Mouse (Mus musculus) forebrain, embryonic 12.5 days (tissue): ENCODE measurements around the gene Ror1. TPM values are rescaled to one million over a fixed set of nuclear protein-coding genes. Genes with fewer than 3 reads are reported as not detected.

ENCODE experiments used
- ATAC-seq: fragments of 200-750 bp; cut with Nextera tagmentation; 2 replicates; pipeline ENCODE4 v1.8.0; 2017; ENCODE audit warnings: moderate TSS enrichment; ENCODE audit not compliant: low FRiP score
- H3K27ac ChIP-seq: fragments of 300-500 bp; sonication (generic); 2 replicates; pipeline ENCODE4 v1.5.1; 2016; ENCODE audit warnings: mild to moderate bottlenecking
- H3K27me3 ChIP-seq: fragments of 300-500 bp; sonication (generic); 2 replicates; pipeline ENCODE4 v1.6.1; 2016; ENCODE audit warnings: mild to moderate bottlenecking
- H3K36me3 ChIP-seq: fragments of 300-500 bp; sonication (generic); replicated peaks from 2 replicates; pipeline ENCODE4 v1.6.1; 2016; ENCODE audit warnings: mild to moderate bottlenecking
- H3K4me1 ChIP-seq: fragments of 300-500 bp; sonication (generic); 2 replicates; pipeline ENCODE4 v1.6.1; 2016
- H3K4me2 ChIP-seq: fragments of 300-500 bp; sonication (generic); 2 replicates; pipeline ENCODE4 v1.6.1; 2016; ENCODE audit warnings: mild to moderate bottlenecking, moderate library complexity
- H3K4me3 ChIP-seq: fragments of 300-500 bp; sonication (generic); replicated peaks from 2 replicates; pipeline ENCODE4 v1.5.1; 2016; ENCODE audit warnings: mild to moderate bottlenecking
- H3K9ac ChIP-seq: fragments of 300-500 bp; sonication (generic); 2 replicates; pipeline ENCODE4 v1.6.1; 2016; ENCODE audit warnings: mild to moderate bottlenecking
- H3K9me3 ChIP-seq: fragments of 300-500 bp; sonication (generic); 2 replicates; pipeline ENCODE4 v1.6.1; 2016
- WGBS: fragments of 180-500 bp; shearing (Covaris S2); methylation state at CpG from one replicate; pipeline ENCODE4 v1.1.7; 2016; 5-methylcytosine and 5-hydroxymethylcytosine counted together
- polyA plus RNA-seq: library from polyadenylated mRNA; unstranded; fragments of >200 nt; fragmentation: Nextera tagmentation; extraction: Ambion mirVana; gene quantifications from 2 replicates; pipeline ENCODE4 v1.2.1, GENCODE M21; 2016

Gene Ror1
- polyA plus RNA-seq, 1 experiment from 2014 or later, result 4.6 TPM

- H3K27me3 ChIP-seq, result no peaks in the 10 kb centered on the region
- H3K9me3 ChIP-seq, result no peaks in the 10 kb centered on the region
- no peak overlapping the region for H3K4me2 ChIP-seq
- H3K27ac ChIP-seq, result no peak overlapping the region
- no peak for ATAC-seq
- no peak overlapping the region for H3K9ac ChIP-seq
- WGBS, result 92% methylated on average over 8 of the region's 8 CpGs
- no peaks in the 10 kb centered on the region for H3K4me1 ChIP-seq
- H3K4me3 ChIP-seq, result no peak overlapping the region
- H3K36me3 ChIP-seq, result no peaks in the 10 kb centered on the region
Observed at GRCm38 (mm10) chr4:100283171-100283880, 187.7 kb downstream of the Ror1 start.

- Histone ChIP-seq H3K36me3 (no peaks in the 10 kb centered on the region), H3K4me3 (no peak overlapping the region), H3K9ac (no peak overlapping the region), H3K27me3 (no peaks in the 10 kb centered on the region), H3K4me1 (no peaks in the 10 kb centered on the region), H3K9me3 (no peaks in the 10 kb centered on the region), H3K4me2 (no peak overlapping the region), H3K27ac (no peak overlapping the region)
- 92% methylated on average over 6 of the region's 6 CpGs for WGBS
- ATAC-seq, result no peak
Observed at GRCm38 (mm10) chr4:100284528-100284927, 188.9 kb downstream of the Ror1 start.

- no peak for ATAC-seq
- H3K27ac ChIP-seq, result no peak overlapping the region
- no peak overlapping the region for H3K9ac ChIP-seq
- no peaks in the 10 kb centered on the region for H3K9me3 ChIP-seq
- 69% methylated on average over 7 of the region's 7 CpGs for WGBS
- H3K27me3 ChIP-seq, result no peaks in the 10 kb centered on the region
- H3K36me3 ChIP-seq, result no peaks in the 10 kb centered on the region
- no peaks in the 10 kb centered on the region for H3K4me1 ChIP-seq
- no peak overlapping the region for H3K4me2 ChIP-seq
- H3K4me3 ChIP-seq, result no peak overlapping the region
Observed at GRCm38 (mm10) chr4:100286111-100286541, 190.5 kb downstream of the Ror1 start.

- H3K4me3 ChIP-seq, result no peak overlapping the region
- H3K27me3 ChIP-seq, result no peaks in the 10 kb centered on the region
- no peak for ATAC-seq
- H3K9me3 ChIP-seq, result no peaks in the 10 kb centered on the region
- no peak overlapping the region for H3K4me2 ChIP-seq
- H3K9ac ChIP-seq, result no peak overlapping the region
- no peaks in the 10 kb centered on the region for H3K4me1 ChIP-seq
- no peaks in the 10 kb centered on the region for H3K36me3 ChIP-seq
- no peak overlapping the region for H3K27ac ChIP-seq
Observed at GRCm38 (mm10) chr4:100286800-100287199, 191.2 kb downstream of the Ror1 start.

- WGBS, result 86% methylated on average over 4 of the region's 4 CpGs
- H3K27ac ChIP-seq, result no peak overlapping the region
- no peak for ATAC-seq
- H3K4me3 ChIP-seq, result no peak overlapping the region
- H3K9ac ChIP-seq, result no peak overlapping the region
- no peak overlapping the region for H3K4me2 ChIP-seq
- no peaks in the 10 kb centered on the region for H3K27me3 ChIP-seq
- H3K4me1 ChIP-seq, result no peaks in the 10 kb centered on the region
- no peaks in the 10 kb centered on the region for H3K9me3 ChIP-seq
- no peaks in the 10 kb centered on the region for H3K36me3 ChIP-seq
Observed at GRCm38 (mm10) chr4:100287829-100288228, 192.2 kb downstream of the Ror1 start.

- H3K4me3 ChIP-seq, result no peak overlapping the region
- no peak overlapping the region for H3K9ac ChIP-seq
- no peak for ATAC-seq
- no peaks in the 10 kb centered on the region for H3K36me3 ChIP-seq
- H3K4me2 ChIP-seq, result no peak overlapping the region
- H3K27me3 ChIP-seq, result no peaks in the 10 kb centered on the region
- H3K27ac ChIP-seq, result no peak overlapping the region
- H3K9me3 ChIP-seq, result no peaks in the 10 kb centered on the region
- H3K4me1 ChIP-seq, result no peaks in the 10 kb centered on the region
- WGBS, result 83% methylated on average over 5 of the region's 5 CpGs
Observed at GRCm38 (mm10) chr4:100291015-100291651, 195.5 kb downstream of the Ror1 start.

GRCm38 (mm10) chr4:100297678-100298077 is 202.1 kb downstream of the Ror1 start:
- WGBS, result 64% methylated on average over 6 of the region's 6 CpGs
- Histone ChIP-seq H3K4me1 (no peaks in the 10 kb centered on the region), H3K27ac (no peak overlapping the region), H3K36me3 (no peaks in the 10 kb centered on the region), H3K4me3 (no peak overlapping the region), H3K9ac (no peak overlapping the region), H3K9me3 (no peaks in the 10 kb centered on the region), H3K27me3 (no peaks in the 10 kb centered on the region), H3K4me2 (no peak overlapping the region)
- no peak for ATAC-seq

- ATAC-seq, result no peak
- H3K4me3 ChIP-seq, result no peak overlapping the region
- no peaks in the 10 kb centered on the region for H3K9me3 ChIP-seq
- no peak overlapping the region for H3K27ac ChIP-seq
- no peak overlapping the region for H3K9ac ChIP-seq
- no peaks in the 10 kb centered on the region for H3K27me3 ChIP-seq
- H3K36me3 ChIP-seq, result no peaks in the 10 kb centered on the region
- 91% methylated on average over 5 of the region's 5 CpGs for WGBS
- 0 out of 2 replicates have a peak, but pooled peaks cover 3% of the 10 kb centered on the region for H3K4me1 ChIP-seq
- no peak overlapping the region for H3K4me2 ChIP-seq
Observed at GRCm38 (mm10) chr4:100298566-100298965, 203.0 kb downstream of the Ror1 start.

GRCm38 (mm10) chr4:100300171-100300570 is 204.6 kb downstream of the Ror1 start:
- no peak for ATAC-seq
- Histone ChIP-seq H3K4me1 (0 out of 2 replicates have a peak, but pooled peaks cover 3% of the 10 kb centered on the region), H3K27me3 (no peaks in the 10 kb centered on the region), H3K9me3 (no peaks in the 10 kb centered on the region), H3K36me3 (no peaks in the 10 kb centered on the region), H3K9ac (no peak overlapping the region), H3K4me2 (no peak overlapping the region), H3K27ac (no peak overlapping the region), H3K4me3 (no peak overlapping the region)
- 85% methylated on average over 5 of the region's 5 CpGs for WGBS

GRCm38 (mm10) chr4:100301423-100301822 is 205.8 kb downstream of the Ror1 start:
- WGBS, result 89% methylated on average over 1 of the region's 1 CpGs
- Histone ChIP-seq H3K4me1 (0 out of 2 replicates have a peak, but pooled peaks cover 3% of the 10 kb centered on the region), H3K27me3 (no peaks in the 10 kb centered on the region), H3K9ac (no peak overlapping the region), H3K4me2 (no peak overlapping the region), H3K27ac (no peak overlapping the region), H3K36me3 (no peaks in the 10 kb centered on the region), H3K4me3 (no peak overlapping the region), H3K9me3 (no peaks in the 10 kb centered on the region)
- no peak for ATAC-seq

GRCm38 (mm10) chr4:100307365-100307764 is 211.8 kb downstream of the Ror1 start:
- H3K36me3 ChIP-seq, result no peaks in the 10 kb centered on the region
- no peak overlapping the region for H3K4me3 ChIP-seq
- 86% methylated on average over 4 of the region's 4 CpGs for WGBS
- no peaks in the 10 kb centered on the region for H3K9me3 ChIP-seq
- H3K4me2 ChIP-seq, result no peak overlapping the region
- ATAC-seq, result no peak
- no peak overlapping the region for H3K9ac ChIP-seq
- no peak overlapping the region for H3K27ac ChIP-seq
- 0 out of 2 replicates have a peak, but pooled peaks cover 3% of the 10 kb centered on the region for H3K4me1 ChIP-seq
- H3K27me3 ChIP-seq, result no peaks in the 10 kb centered on the region

GRCm38 (mm10) chr4:100311775-100312537 is 216.4 kb downstream of the Ror1 start:
- WGBS, result 94% methylated on average over 10 of the region's 10 CpGs

More at GRCm38 (mm10) chr4:100311775-100312537, 216.4 kb downstream of the Ror1 start:
- Histone ChIP-seq H3K4me2 (no peak overlapping the region), H3K9me3 (no peaks in the 10 kb centered on the region), H3K9ac (no peak overlapping the region), H3K27ac (no peak overlapping the region), H3K27me3 (no peaks in the 10 kb centered on the region), H3K36me3 (no peaks in the 10 kb centered on the region), H3K4me3 (no peak overlapping the region), H3K4me1 (no peaks in the 10 kb centered on the region)
- no peak for ATAC-seq
